Mouse (Mus musculus) G1E-ER4 (cell line): ENCODE measurements around the gene Krt88. TPM values are rescaled to one million over a fixed set of nuclear protein-coding genes. Genes with fewer than 3 reads are reported as not detected.

Experiments used
- GATA1 ChIP-seq: IDR thresholded peaks from one replicate; pipeline ENCODE4 v1.8.0; 2012; ENCODE audit warnings: low read length, inconsistent platforms
- polyA plus RNA-seq: library from polyadenylated mRNA; stranded (reverse); fragments of >175 nt; gene quantifications from 2 replicates; pipeline ENCODE4 v1.2.3, GENCODE M21; 2012

Gene Krt88
- polyA plus RNA-seq, 1 experiment = not detected

- no peak for TF ChIP-seq GATA1
Observed at GRCm38 (mm10) chr15:101455891-101456290, 8.3 kb downstream of the Krt88 start.

GRCm38 (mm10) chr15:101458361-101458930 is 10.9 kb downstream of the Krt88 start:
- no peak for TF ChIP-seq GATA1

- TF ChIP-seq GATA1 = no peak
Observed at GRCm38 (mm10) chr15:101459283-101459682, 11.7 kb downstream of the Krt88 start.

DNA sequence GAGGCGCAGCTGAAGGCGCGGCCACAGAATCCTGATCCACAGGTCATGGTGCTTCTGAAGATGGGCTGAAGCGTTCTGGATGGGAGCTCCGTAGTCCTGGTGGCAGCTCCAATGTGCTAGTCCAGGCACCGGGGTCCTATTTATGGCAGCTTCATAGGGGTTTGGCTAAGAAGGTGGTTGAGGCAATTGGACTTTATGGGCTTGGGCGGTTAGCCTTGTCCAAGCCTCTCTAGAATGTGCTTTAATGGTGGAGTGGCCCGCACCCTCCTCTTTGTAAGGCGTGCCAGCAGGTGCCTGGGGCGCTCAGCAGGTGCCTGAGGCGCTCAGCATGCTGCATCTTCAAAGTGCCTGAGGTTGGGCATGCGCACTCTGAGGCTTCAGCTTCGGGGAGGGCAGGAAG is 16.1 kb downstream of the Krt88 start, which contains the start of gene Krt81:
Gene Krt81, minus strand, starts transcription at position 101 of the 400 bp plus-strand sequence.
- TF ChIP-seq GATA1 = no peak

- TF ChIP-seq GATA1 = no peak
Observed at GRCm38 (mm10) chr15:101469093-101469492, 21.5 kb downstream of the Krt88 start.

GRCm38 (mm10) chr15:101472952-101473528 is 25.5 kb downstream of the Krt88 start, which contains the start of gene Krt86:
Krt86 (plus strand) TSS chr15:101473478.
- TF ChIP-seq GATA1 = no peak

GRCm38 (mm10) chr15:101479007-101479665 is 31.6 kb downstream of the Krt88 start:
- TF ChIP-seq GATA1 = no peak

GRCm38 (mm10) chr15:101479666-101480060 is 32.1 kb downstream of the Krt88 start:
- TF ChIP-seq GATA1 = no peak

DNA sequence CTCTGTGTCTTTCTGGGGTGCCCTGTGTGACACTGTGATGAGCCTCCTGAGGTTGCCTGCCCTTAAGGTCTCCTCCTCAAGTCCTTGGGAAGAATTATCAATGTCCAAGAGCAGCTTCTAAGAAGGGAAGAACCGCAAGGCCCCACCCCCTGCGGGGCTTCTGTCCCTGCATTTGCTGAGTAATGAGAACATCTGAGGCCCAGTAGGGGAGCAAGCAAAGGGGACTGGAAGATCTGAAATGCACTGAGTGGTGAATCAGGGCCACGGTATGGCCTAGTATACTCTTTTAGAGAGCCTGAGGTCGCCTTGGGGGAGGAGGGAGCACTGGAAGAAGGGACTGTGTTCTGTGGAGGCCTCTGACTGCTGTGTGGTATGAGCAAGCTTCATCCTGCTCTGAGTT is 34.5 kb downstream of the Krt88 start:
- TF ChIP-seq GATA1 = no peak

DNA sequence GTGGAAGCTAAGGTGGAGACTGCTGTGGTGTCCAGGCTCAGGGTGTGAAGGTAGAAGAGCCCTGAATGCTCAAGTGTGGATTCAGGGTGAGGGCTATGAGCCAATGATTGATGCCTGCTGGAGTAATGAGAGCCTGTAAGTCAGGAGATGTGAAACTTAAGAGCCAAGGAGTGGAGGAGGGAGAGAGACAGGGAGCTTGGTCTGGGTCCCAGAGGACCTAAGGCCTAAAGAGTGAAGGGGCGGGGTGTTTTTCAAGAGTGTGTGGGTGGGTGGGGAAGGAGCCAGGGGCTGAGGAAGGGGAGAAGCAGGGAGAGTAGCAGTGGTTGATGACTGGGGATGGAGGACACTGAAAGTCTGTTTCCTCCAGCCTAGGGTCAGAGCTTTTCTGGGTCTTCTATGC is 36.1 kb downstream of the Krt88 start:
- no peak for TF ChIP-seq GATA1

DNA sequence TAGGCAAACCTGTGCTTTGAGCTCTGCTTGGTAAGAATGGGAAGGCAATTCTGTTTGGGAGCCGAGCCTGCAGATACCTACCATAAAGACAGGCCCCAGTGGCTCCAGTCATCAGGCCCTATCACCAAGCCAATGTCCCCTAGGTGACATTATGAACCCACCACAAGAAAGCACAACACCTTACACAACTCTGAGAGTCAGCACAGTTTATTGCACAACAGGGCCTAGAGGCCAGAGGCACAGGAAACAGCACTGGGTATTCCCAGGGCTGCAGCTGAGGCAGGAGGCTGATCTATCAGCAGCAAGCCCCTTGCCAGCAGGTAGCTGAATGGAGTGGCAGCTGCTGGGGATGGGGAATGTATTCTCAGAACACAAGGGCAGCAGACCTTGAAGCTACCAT is 37.4 kb downstream of the Krt88 start:
- no peak for TF ChIP-seq GATA1

DNA sequence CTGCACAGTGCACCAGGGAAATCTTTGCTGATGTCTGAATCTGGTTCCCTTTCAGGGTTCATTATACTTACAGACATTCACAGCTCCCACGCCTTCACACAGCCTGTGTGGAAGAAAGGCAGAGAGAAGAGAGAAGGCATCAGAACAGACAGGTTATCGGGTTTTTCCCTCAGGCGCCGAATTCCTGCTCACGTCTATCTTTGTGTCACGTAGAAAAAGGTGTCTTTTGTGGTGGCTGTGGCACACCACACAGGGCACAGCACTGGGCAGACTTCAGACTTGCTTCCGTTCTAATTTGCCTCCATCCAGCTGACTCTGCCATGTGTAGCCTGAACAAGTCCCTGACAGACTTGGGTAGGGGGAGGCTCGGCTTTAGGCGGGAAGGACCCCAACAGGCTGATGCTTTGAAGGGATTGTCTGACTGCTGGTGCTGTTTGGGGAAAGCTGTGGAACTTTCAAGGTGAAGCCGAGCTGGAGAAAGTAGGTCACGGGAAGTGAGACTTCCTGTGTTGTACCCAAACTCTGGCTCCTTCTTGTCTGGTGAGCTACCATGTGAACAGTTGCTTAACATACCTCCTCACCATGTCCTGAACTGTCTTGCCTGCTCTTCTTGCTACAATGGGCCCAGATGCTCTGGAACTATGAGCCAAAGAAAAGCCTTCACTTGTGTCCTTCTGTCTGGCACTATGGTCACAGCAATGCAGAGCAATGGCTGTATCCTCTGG is 38.5 kb downstream of the Krt88 start:
- TF ChIP-seq GATA1 = no peak

DNA sequence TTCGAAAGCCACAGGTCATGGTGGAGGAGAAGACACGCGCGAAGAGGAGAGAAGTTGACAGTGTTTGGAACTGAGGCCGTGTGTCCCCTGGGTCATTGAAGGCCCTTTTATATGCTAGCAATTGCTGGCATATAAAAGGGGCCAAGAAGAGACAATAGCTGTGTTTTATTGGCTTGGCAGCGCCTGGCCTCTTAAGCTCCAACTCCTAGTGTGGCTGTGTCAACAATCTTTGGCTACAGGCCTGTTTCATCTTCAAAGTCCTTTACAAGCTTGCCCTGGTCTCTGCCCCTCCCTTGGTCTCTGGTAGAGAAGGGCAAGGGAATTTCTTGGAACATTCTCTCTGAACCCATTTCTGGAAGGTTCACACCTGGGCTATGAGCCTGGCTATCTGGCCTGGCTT is 43.9 kb downstream of the Krt88 start, which contains the start of gene Krt83:
Gene Krt83, minus strand, starts transcription at position 82 of the 400 bp plus-strand sequence.
- TF ChIP-seq GATA1 = no peak

GRCm38 (mm10) chr15:101492718-101493117 is 45.2 kb downstream of the Krt88 start:
- no peak for TF ChIP-seq GATA1

DNA sequence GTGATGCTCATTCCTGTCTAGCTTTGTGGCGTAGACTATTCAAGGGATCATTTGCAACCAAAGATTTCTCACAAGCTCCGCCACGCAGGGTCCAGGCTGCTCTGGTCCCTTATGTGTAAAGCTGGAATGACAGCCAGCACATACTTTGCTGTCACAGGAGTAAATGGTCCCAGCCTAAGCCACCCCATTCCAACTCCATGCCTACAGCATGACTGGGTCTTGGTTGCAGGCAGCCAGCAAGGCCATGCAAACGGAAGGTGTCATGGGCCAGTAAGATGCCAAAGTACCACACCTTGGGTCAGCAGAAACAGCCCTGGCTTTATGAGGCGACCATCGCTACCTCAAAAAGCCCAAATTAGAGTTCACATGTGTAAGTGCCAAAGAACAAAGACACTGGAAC is 46.2 kb downstream of the Krt88 start:
- TF ChIP-seq GATA1 = no peak

DNA sequence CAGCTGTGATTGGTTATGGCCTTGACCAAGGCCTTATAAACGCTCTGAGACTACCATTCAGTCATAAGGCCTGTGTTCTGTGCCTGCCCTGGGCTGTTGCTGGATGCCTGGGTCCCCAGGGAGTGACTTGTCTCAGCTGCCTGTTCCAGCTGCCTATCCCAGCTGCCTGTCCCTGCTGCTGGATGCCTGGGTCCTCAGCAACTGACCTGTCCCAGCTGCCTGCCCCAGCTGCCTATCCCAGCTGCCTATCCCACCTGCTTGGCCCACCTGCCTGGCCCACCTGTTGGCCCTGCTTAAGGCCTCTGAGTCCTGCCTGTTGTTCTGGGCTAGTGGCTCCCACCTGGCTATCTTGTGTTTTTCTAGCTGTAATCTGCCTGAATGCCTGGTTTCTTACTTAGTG is 46.7 kb downstream of the Krt88 start:
- TF ChIP-seq GATA1 = no peak
